Mouse (Mus musculus) erythroid progenitor cell, adult 5-6 weeks (primary cell): ENCODE measurements around the gene Pde4d. TPM values are rescaled to one million over a fixed set of nuclear protein-coding genes. Genes with fewer than 3 reads are reported as not detected.

Experiments
- ATAC-seq: replicated peaks from 2 replicates; pipeline ENCODE4 v1.8.0; 2016; ENCODE audit warnings: moderate number of reproducible peaks, mild to moderate bottlenecking, moderate TSS enrichment, inconsistent platforms; ENCODE audit not compliant: poor library complexity, low FRiP score, severe bottlenecking
- total RNA-seq, 2 experiments: library from RNA; stranded (forward) in 1 of 2; stranded (reverse) in 1 of 2; fragments of 150-400 nt in 1 of 2; fragments of 186-747, 209-891 nt in 1 of 2; gene quantifications; 2 replicates each; pipeline versions ENCODE4 v1.2.3 to v1.2.4; 2015 to 2017; ENCODE audit warnings: low replicate concordance in 2 of 2

Gene Pde4d
- total RNA-seq, 2 experiments from 2014 or later: 61.3 to 82.2 TPM

DNA sequence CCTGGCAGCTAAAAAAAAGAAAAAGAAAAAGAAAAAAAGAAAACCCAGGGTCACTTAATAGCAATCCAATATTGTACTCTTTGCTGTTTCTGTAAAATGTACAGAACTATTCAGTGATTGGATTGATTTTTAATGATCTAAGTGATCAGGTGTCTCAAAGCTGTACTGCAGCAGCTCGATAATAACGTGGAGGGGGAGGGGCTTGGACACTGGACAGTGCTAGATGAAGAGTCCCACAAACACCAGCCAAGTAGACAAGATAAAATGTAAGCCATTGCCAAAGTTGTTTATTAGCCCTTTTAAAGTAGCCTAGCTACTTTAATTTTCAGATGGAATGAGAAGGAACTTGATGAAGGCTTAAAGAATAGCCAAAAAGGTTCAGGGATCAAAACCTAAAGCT, 975.2 kb downstream of the Pde4d start:
- no peak for ATAC-seq

DNA sequence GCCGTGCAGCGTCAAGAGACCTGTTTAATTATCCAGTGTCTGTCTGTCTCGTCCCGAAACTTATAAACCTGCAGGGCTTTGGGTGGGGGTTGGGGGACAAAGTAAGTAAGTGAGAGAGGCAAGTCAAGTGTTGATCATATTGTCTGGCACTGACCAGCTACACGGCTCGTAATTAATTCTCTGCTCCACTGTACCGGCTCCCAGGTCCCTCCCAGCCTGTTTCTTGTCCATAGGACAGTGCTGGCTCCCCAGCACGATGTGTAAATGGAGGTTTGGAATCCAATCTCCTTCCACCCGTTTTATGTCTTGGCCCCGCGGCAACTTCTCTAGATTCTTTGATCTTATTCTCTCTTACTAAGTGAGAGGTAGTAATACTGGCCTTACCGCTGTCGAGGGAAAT, 975.8 kb downstream of the Pde4d start:
- no peak for ATAC-seq

DNA sequence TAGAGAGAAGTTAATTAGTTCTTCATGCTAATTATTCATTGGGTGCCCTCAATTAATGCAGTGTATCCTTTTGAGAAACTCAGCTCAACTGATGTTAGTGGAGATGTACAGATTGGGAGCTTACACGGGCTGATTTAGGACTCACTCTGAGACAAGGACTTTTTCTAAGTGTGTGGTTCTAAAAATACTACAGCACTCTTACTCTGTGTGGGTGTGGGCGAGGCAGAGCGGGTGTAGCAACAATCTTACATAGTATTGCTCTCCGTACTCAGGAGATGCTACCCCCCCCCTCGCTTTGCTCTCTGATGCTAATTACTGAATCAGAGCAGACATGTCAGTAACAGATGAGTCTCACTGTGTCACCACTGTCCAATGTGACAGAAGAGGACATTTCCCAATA, 976.3 kb downstream of the Pde4d start:
- no peak for ATAC-seq

DNA sequence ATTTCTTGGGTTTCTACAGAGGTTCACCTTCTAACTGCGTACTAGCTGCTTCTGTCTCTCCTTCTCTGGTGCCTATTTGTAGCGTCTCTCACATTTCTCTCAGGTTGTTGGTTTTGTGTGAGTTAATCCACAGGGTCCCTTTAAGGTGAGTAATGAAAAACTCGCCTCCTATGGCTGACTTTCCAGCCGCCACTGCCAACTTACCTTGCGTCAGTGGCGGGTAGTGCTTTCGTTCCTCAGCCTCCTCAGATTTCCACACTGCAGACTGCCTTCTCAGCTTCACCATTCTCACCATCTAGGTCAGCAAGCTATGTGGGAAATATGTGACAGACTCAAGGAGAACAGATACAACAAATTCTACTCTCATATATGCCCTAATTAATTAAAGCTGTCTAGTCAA, 977.8 kb downstream of the Pde4d start:
- no peak for ATAC-seq

DNA sequence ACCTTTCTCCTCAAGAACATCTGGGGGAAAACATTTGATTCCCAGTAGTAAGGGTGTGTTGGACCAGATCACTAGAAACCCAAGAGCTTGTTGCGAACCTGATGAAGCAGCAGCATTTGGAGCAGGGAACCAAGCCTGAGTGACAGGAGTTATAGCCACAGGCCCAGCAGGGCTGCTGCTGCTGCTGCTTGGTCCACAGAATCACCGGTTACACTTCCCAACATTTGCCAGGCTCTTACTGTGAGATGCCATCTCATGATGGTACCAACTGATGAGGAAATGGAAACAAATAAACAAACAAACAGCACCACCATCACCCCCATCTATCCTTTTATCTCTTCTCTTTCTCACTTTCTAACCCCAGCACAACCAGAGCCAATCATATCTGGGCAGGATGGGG, 979.8 kb downstream of the Pde4d start:
- ATAC-seq: 0 out of 2 replicates have a peak, but pooled peaks have one; percentile 19

DNA sequence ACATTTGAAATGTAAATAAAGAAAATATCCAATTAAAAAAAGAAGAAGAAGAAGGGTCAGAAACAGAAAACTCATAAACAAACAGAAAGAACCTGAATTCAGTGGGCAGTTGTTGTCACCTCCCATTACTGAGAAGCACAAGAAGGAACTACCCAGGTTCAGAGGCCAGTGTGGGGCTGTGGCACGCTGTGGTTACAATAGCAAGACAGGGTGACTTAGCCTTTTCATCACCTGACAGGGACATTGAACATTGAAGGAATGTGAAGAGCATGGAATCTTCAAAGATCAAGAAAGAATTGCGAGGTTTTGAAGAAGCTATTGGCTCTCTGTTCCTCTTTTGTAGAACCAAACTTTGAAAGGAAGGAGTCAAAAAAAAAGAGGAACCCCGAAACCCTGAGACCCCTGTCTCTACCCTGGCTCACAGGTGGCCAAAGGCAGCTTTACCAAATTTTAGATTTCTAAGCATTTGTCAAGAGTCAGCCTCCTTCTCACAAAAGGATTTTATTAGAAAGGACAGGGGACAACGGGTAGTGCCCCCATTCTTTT, 987.6 kb downstream of the Pde4d start:
- ATAC-seq: no peak

DNA sequence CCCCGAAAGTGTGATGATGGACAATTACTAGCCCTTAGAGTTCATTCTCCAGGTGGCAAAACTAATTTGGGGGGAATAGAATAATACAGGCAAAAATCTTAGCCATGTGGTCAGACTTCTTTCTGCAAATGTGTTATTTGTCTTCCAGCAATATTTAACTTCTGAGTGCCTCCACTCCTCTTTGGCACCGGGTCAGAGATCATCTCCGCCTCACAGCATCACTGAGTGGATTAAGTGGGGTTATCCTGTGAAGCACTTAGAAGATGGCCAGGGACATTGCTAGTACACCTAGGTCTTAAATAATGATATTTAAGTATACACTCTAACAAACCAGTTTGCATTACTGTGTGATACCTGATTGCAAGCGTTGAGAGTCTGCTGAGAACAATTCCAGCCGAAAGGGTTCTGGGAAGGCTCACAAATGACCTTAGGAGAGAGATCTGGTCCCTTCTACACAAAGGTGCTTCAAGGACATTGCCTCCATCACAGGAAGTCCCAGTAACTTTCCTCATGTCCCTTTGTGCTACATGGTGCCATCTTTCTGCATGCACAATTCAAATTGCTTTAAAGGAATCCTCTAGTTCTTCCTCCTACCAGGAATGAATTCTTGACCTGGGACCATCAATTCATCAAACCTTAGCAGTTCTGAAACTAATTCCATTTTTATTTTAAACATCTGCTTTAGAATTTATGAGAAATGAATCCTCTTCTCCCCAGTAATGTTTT, 989.9 kb downstream of the Pde4d start:
- ATAC-seq: no peak

DNA sequence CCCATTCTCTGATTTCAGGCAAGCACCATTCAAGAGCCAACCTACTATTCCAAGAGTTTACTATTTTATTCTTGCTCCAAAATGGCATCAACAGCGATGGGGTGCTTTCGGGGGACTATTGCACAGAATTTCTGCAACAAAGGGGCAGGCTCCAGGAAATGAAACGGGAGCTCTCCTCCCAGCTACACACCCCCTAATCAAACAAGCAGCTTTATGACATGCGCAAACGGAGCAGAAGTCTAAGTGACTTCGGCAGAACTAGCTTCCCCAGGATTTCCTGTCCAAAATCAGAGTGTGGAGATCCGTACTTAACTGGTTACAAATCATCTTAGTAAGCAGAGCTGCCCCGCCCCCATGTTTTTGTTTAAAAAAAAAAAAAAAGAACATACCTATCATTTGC, 990.6 kb downstream of the Pde4d start:
- ATAC-seq: no peak

DNA sequence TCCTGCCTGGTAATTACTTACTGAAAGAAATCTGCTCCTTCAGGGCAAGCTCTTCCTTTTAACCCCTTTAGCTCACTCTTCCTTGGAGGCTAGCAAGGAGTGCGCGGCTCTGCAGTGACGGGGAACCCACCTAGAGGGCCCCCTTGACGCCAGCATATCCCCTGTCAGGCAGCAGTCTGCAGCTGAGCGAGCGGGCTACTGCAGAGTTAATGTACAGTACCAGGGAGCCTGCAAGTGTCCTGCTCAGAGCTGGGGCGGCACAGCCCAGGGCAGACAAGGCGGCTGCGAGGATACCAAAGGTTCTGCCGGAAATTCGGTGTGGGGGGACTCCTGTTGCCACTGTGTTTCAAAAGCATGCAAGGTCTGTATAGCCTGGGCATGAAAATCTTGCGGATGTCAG, 991.1 kb downstream of the Pde4d start:
- 0 out of 2 replicates have a peak, but pooled peaks have one; percentile 34 for ATAC-seq

DNA sequence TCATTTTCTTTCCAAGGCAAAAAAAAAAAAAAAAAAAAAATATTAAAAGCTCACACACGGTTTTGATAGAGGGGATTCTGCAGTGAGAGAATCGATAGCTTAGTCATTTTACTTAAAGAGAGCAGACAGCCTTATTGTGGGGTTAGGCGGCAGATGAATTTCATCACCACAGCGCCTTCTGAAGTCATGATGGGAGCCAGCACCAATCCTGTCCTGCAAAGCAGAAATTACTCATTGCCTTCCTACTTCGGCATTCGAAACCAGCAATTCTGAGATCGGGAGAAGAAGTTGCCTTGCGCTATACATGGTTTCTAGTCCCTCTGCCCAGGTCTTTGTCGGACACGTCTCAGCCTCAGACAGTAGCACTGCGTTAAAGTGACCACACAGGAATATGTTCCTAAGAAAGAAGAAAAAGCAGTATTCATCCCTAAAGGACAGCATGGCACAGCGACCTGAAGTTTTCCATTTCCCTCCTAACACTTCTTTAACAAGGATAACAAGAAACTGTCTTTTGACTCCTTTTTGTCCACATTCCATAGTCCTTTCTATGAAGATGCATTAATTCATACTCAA, 991.7 kb downstream of the Pde4d start:
- no peak for ATAC-seq

DNA sequence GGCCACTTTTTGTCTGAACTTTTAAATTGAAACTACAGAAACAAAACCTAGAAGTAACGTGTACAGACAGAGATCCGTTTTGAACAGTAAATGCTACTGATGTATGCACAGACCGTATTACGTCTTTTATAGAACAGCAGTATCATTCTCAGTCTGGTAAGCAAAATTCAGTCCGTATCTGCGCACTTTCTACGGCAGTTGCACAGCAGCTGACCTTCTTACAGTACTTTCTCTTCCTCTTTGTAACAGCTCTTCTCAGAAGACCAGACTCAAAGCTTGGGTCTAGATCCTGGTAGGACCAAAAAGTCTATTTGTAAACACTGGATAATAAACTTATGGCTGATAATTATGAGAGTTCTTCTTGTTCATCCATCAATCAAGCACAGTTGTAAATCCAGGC, 996.4 kb downstream of the Pde4d start:
- no peak for ATAC-seq

DNA sequence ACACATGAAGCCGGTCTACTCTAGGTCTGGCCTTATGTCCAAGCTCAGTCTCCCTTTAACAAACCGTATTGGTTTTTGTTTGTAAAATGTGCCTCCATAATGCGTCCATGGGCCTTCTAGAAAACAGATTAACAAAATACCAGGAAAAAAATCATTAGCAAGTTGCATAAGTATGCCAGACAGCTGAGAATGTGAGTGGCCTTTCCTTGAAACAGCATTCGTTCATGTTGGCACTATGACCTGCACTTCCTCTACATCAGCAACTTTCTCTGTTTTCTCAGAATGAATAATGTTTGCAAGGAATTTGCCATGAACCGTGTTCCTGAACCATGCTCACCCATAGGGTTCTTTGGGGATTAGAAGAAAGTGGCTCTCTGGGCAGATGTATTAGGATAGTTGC, 998.4 kb downstream of the Pde4d start:
- no peak for ATAC-seq

DNA sequence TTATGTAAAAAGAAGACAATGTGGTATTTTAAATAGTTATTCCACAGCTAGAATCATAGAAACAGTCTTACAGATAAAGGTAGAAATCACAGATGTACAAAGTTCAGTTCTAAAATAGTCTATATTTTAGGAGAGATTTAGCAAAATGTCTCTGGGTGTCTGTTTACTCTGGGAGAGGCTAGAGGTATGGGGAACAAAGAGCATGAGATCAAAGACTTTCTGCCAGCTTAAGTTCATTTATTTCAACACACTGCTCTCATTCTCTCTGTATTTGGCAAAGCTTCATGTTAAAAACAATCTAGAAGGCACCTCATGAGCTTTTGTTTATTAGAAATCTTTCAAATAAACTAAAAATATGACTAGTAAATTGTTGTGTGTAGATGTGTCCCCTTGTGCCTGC, 1024.6 kb downstream of the Pde4d start:
- ATAC-seq: no peak

DNA sequence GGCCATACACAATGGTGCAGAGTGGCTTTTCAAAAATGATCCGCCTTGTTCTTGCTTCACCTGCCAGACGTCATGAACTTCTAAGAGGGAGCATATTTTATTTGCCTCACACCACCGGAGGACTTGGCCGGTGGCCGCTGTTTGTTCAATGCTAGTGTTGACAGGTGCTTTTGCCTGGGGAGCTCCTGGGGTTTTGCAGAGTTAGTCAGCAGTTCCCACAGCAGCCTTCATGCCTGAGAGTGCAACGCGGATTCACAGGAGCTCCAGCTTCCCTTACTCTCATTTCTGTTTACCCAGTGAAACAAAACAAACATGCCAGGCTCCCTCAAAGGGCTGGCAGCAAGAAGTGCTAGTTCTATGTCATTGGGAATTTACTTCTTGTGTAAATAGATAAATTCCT, 1031.7 kb downstream of the Pde4d start:
- no peak for ATAC-seq

DNA sequence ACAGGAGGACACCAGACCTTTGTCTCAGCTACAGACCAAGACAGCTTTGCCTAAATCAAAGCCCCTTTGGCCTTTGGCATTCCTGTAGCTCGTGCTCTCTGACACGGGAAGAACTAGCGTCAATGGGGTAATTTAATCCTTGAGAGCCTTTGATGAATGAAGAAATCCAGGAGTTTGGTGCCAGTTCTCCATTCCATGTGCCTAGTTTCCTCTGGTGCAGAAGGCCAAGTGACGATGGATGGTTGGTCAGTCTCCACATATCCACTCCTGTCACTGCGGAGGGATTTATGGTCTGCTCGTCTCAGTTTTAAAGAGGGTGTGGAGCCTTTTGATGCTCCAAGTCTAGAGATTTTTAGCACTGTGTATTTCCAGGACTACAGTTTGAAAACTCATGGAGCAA, 1036.4 kb downstream of the Pde4d start:
- no peak for ATAC-seq

DNA sequence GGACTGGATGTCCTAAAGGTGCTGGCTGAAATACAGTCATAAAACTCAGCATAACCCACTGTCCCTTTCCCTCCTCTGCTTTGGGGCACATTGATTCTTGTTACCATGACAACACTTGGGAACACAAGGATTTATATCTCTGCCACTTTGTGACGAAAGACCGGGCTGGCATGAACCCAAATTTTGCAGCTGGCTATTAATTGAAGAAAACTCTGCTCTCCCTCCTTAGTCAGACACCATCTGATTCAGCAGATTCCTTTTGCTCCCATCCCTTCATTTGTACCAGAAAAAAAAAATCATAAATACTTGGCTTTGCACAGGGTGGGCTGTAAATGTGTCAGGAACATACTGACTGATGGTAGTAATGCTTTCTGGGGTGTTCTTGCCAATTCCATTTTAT, 1037.6 kb downstream of the Pde4d start:
- no peak for ATAC-seq

DNA sequence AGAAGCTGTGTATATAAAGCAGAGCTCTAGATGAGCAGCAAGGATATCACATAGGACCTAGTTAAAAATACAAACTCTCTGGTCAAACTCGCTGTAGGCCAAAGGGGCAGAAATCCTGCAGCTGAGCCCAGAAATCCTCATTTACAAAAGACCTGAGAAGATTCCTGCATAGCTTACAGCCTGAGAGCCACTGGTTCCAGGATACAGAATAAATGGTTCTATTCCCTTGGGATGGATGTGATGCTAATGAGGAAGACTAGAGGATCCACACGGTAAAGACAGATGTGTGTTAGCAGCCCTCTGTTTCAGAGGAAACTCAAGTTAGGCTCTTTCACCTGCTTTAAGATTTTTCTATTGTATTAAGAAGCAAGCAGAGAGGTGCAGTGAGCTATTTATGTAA, 1041.1 kb downstream of the Pde4d start:
- ATAC-seq: no peak

DNA sequence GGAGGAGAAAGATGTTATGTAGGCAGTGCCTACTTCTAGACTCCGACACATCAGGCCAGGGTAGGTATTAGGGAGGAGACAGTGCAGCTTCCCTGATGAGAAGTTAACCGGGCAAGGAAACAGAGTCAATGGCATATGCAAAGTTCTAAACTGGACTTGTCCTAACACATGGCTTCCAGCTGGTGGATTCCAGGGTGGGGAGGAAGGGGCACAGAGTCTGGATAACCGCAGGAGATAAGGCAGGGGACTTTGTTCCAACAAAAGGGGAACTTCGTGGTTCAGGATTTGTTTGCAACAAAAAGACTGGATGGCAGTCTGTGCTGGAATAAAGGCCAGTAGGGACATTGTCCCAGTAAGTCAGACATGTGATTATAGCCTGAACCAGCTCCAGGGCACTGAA, 1042.1 kb downstream of the Pde4d start:
- no peak for ATAC-seq

DNA sequence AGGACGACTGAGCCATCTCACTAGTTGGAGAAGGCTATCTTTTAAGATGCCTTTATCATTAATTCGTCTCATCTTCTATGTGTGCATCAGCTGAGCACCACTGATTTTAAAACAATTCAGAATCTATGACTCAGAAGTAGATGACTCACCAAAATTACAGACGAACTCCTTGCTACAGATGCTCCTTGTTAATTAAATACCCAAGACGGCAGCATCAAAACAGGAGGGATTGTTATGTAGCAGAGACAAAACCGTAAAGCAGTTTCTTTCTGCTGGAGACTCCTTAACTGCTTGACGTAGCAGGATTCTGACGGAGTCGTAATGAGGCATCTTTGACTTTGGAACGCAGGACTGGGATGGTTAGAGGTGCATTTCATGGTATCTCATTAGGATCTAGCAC, 1050.6 kb downstream of the Pde4d start:
- no peak for ATAC-seq

DNA sequence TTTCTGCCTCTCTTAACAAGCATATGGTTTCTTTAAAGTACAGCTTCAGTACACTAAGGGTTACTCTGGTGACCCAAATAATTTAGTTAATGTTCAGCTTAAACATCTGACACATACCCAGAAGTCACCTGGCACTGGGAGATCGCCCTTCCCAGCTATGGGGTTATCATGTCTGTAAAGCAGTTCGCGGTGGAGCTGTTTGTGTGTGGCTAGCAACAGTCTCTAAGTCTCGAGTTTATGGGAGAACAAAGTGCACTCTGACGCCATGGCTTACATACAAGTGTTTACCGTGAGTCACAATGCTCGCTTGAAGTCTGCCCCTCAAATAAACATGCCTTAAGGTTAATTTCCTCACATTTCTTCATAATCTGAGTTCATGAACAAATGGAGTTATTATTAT, 1053.0 kb downstream of the Pde4d start:
- ATAC-seq: no peak

DNA sequence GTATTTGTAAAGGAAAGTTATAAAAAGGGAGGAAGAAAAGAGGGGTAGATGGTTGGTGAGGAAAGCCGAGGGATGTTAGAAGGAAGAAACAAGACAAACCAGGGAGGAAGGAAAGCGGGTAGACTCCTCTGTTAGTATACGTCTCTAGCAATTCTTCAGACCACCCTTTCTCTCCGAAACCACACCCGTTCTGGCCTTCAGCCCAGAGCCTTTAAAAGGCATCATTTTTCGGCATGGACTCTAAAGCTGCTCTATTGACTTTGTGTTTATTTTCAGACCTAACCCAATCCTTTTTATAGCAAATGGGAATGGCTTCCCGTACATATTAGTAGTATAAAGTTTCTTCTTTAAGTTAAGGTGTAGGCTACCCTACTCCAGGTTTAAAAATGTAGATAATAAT, 1057.0 kb downstream of the Pde4d start:
- no peak for ATAC-seq

DNA sequence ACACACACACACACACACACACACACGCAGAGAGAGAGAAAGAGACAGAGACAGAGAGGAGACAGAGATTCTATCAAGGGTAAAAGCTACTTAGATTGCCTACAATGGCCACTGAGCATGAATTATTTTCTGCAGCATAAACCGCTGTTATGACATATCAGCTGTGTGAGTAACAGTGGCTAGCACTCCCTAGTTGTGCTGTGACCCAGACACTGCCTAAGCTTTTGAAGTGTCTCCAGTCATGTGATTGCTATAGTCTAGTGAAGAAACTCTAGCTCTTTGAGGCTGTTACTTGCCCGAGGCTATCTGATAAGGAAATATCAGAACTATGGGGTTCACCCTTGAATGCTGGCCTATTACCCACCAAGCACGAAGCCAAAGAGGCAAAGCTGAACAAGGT, 1058.7 kb downstream of the Pde4d start:
- no peak for ATAC-seq
